Mouse (Mus musculus) hindbrain, embryonic 11.5 days (tissue): ENCODE measurements at regions not wholly inside any gene's neighbourhood (a gene's known extent, or its start where the extent isn't known, plus 50 kb on each side); places are given as distances from the start of the nearest gene placed in this dataset.

Source experiments
- ATAC-seq: fragments of 200-750 bp; cut with Nextera tagmentation; 2 replicates; pipeline ENCODE4 v1.8.0; 2017; ENCODE audit warnings: mild to moderate bottlenecking, moderate TSS enrichment, moderate library complexity; ENCODE audit not compliant: low FRiP score
- DNase-seq: peaks from one replicate; pipeline ENCODE4 v3.0.0-alpha.2; 2015; ENCODE audit warnings: low spot score
- H3K27ac ChIP-seq: fragments of 300-500 bp; sonication (generic); 2 replicates; pipeline ENCODE4 v1.5.1; 2014; ENCODE audit warnings: mild to moderate bottlenecking, low read depth, low read length
- H3K27me3 ChIP-seq: fragments of 300-500 bp; sonication (generic); 2 replicates; pipeline ENCODE4 v1.6.1; 2014; ENCODE audit warnings: mild to moderate bottlenecking, low read length, moderate library complexity, mixed read lengths; ENCODE audit not compliant: control insufficient read depth, insufficient read depth
- H3K36me3 ChIP-seq: fragments of 300-500 bp; sonication (generic); 2 replicates; pipeline ENCODE4 v1.6.1; 2014; ENCODE audit warnings: mild to moderate bottlenecking, low read length, moderate library complexity, mixed read lengths; ENCODE audit not compliant: control insufficient read depth, insufficient read depth
- H3K4me1 ChIP-seq: fragments of 300-500 bp; sonication (generic); replicated peaks from 2 replicates; pipeline ENCODE4 v1.6.1; 2014; ENCODE audit warnings: low read length, mixed read lengths; ENCODE audit not compliant: control insufficient read depth, insufficient read depth
- H3K4me2 ChIP-seq: fragments of 300-500 bp; sonication (generic); replicated peaks from 2 replicates; pipeline ENCODE4 v1.6.1; 2014; ENCODE audit warnings: mild to moderate bottlenecking, low read depth, low read length
- H3K4me3 ChIP-seq: fragments of 300-500 bp; sonication (generic); 2 replicates; pipeline ENCODE4 v1.5.1; 2014; ENCODE audit warnings: low read depth, low read length
- H3K9ac ChIP-seq: fragments of 300-500 bp; sonication (generic); 2 replicates; pipeline ENCODE4 v1.6.1; 2014; ENCODE audit warnings: low read depth, low read length
- H3K9me3 ChIP-seq: fragments of 300-500 bp; sonication (generic); 2 replicates; pipeline ENCODE4 v1.6.1; 2016; ENCODE audit warnings: low read length; ENCODE audit not compliant: control insufficient read depth
- WGBS: fragments of 180-500 bp; shearing (Covaris S2); extraction: QIAGEN DNeasy Blood & Tissue Kit; methylation state at CpG from one replicate; pipeline ENCODE4 v1.1.7; 2014; 5-methylcytosine and 5-hydroxymethylcytosine counted together

GRCm38 (mm10) chr14:120127481-120127880 lies 85.2 kb upstream of the Oxgr1 start:
- no peak overlapping the region for H3K4me3 ChIP-seq
- ATAC-seq (no peak), DNase-seq (no peak)
- no peaks in the 10 kb centered on the region for H3K27me3 ChIP-seq
- 85% methylated on average over 5 of the region's 5 CpGs for WGBS
- H3K27ac ChIP-seq, result no peak overlapping the region
- no peak overlapping the region for H3K9ac ChIP-seq
- no peaks in the 10 kb centered on the region for H3K4me1 ChIP-seq
- no peaks in the 10 kb centered on the region for H3K36me3 ChIP-seq
- H3K9me3 ChIP-seq, result no peaks in the 10 kb centered on the region
- no peak overlapping the region for H3K4me2 ChIP-seq

GRCm38 (mm10) chr14:120134346-120135008 lies 92.2 kb upstream of the Oxgr1 start:
- Histone ChIP-seq H3K4me3 (no peak overlapping the region), H3K9ac (no peak overlapping the region), H3K36me3 (no peaks in the 10 kb centered on the region), H3K27me3 (no peaks in the 10 kb centered on the region), H3K4me2 (no peak overlapping the region), H3K9me3 (no peaks in the 10 kb centered on the region), H3K27ac (no peak overlapping the region), H3K4me1 (0 out of 2 replicates have a peak, but pooled peaks cover 3% of the 10 kb centered on the region)
- WGBS, result 81% methylated on average over 6 of the region's 6 CpGs
- DNase-seq (no peak), ATAC-seq (no peak)

GRCm38 (mm10) chr14:120135198-120135597 lies 93.0 kb upstream of the Oxgr1 start:
- Histone ChIP-seq H3K36me3 (no peaks in the 10 kb centered on the region), H3K9ac (no peak overlapping the region), H3K4me3 (no peak overlapping the region), H3K4me1 (0 out of 2 replicates have a peak, but pooled peaks cover 7% of the 10 kb centered on the region), H3K9me3 (no peaks in the 10 kb centered on the region), H3K27me3 (no peaks in the 10 kb centered on the region), H3K27ac (no peak overlapping the region), H3K4me2 (no peak overlapping the region)
- DNase-seq, result no peak
- WGBS, result 58% methylated on average over 5 of the region's 5 CpGs
- no peak for ATAC-seq

- Histone ChIP-seq H3K9me3 (no peaks in the 10 kb centered on the region), H3K4me3 (no peak overlapping the region), H3K27ac (no peak overlapping the region), H3K27me3 (no peaks in the 10 kb centered on the region), H3K36me3 (no peaks in the 10 kb centered on the region), H3K4me2 (no peak overlapping the region), H3K9ac (no peak overlapping the region), H3K4me1 (0 out of 2 replicates have a peak, but pooled peaks cover 9% of the 10 kb centered on the region)
- ATAC-seq, result no peak
- 89% methylated on average over 8 of the region's 8 CpGs for WGBS
- no peak for DNase-seq
These were observed 94.5 kb upstream of the Oxgr1 start for GRCm38 (mm10) chr14:120136736-120137135.

- DNase-seq (peak; percentile 95), ATAC-seq (peak; percentile 83)
- Histone ChIP-seq H3K4me1 (0 out of 2 replicates have a peak, but pooled peaks cover 9% of the 10 kb centered on the region), H3K9me3 (no peaks in the 10 kb centered on the region), H3K9ac (no peak overlapping the region), H3K27ac (no peak overlapping the region), H3K4me2 (peak overlapping the region; percentile 29; the same call in 1 of the 2 replicates), H3K27me3 (no peaks in the 10 kb centered on the region), H3K4me3 (peak overlapping the region; percentile 12; the same call in 1 of the 2 replicates), H3K36me3 (no peaks in the 10 kb centered on the region)
- WGBS, result 2% methylated on average over 21 of the region's 21 CpGs
These were observed 95.5 kb upstream of the Oxgr1 start for GRCm38 (mm10) chr14:120137680-120138136.

- no peak for ATAC-seq
- DNase-seq, result no peak
- 0 out of 2 replicates have a peak, but pooled peaks cover 9% of the 10 kb centered on the region for H3K4me1 ChIP-seq
- H3K9ac ChIP-seq, result no peak overlapping the region
- no peaks in the 10 kb centered on the region for H3K36me3 ChIP-seq
- no peaks in the 10 kb centered on the region for H3K27me3 ChIP-seq
- H3K9me3 ChIP-seq, result no peaks in the 10 kb centered on the region
- H3K4me3 ChIP-seq, result no peak overlapping the region
- H3K27ac ChIP-seq, result no peak overlapping the region
- H3K4me2 ChIP-seq, result no peak overlapping the region
- 71% methylated on average over 5 of the region's 5 CpGs for WGBS
These were observed 96.3 kb upstream of the Oxgr1 start for GRCm38 (mm10) chr14:120138546-120138945.

- Histone ChIP-seq H3K4me2 (no peak overlapping the region), H3K27me3 (no peaks in the 10 kb centered on the region)
- DNase-seq, result no peak
These were observed 97.0 kb upstream of the Oxgr1 start for GRCm38 (mm10) chr14:120139256-120139655.

GRCm38 (mm10) chr14:120139671-120140071 lies 97.4 kb upstream of the Oxgr1 start:
- Histone ChIP-seq H3K9ac (no peak overlapping the region), H3K4me1 (0 out of 2 replicates have a peak, but pooled peaks cover 9% of the 10 kb centered on the region), H3K36me3 (no peaks in the 10 kb centered on the region), H3K4me3 (no peak overlapping the region), H3K27me3 (no peaks in the 10 kb centered on the region), H3K4me2 (no peak overlapping the region), H3K9me3 (no peaks in the 10 kb centered on the region), H3K27ac (no peak overlapping the region)
- ATAC-seq (0 out of 2 replicates have a peak, but pooled peaks have one; percentile 20), DNase-seq (peak; percentile 36)
- WGBS, result 44% methylated on average over 16 of the region's 16 CpGs

More at GRCm38 (mm10) chr14:120139256-120139655, 97.0 kb upstream of the Oxgr1 start:
- no peak for ATAC-seq
- Histone ChIP-seq H3K9me3 (no peaks in the 10 kb centered on the region), H3K9ac (no peak overlapping the region), H3K36me3 (no peaks in the 10 kb centered on the region), H3K4me3 (no peak overlapping the region), H3K4me1 (0 out of 2 replicates have a peak, but pooled peaks cover 9% of the 10 kb centered on the region), H3K27ac (no peak overlapping the region)
- WGBS, result 83% methylated on average over 14 of the region's 14 CpGs

GRCm38 (mm10) chr14:120140211-120140610 lies 98.0 kb upstream of the Oxgr1 start:
- no peaks in the 10 kb centered on the region for H3K9me3 ChIP-seq
- WGBS, result 82% methylated on average over 8 of the region's 8 CpGs
- H3K27me3 ChIP-seq, result no peaks in the 10 kb centered on the region

More at GRCm38 (mm10) chr14:120140211-120140610, 98.0 kb upstream of the Oxgr1 start:
- Histone ChIP-seq H3K4me3 (no peak overlapping the region), H3K4me2 (no peak overlapping the region), H3K9ac (no peak overlapping the region), H3K4me1 (0 out of 2 replicates have a peak, but pooled peaks cover 9% of the 10 kb centered on the region), H3K27ac (no peak overlapping the region), H3K36me3 (no peaks in the 10 kb centered on the region)
- DNase-seq (no peak), ATAC-seq (no peak)
